Mouse (Mus musculus) right cerebral cortex, postnatal 4 days (tissue): ENCODE data around the gene Zfp235.
A peak's percentile ranks its signal among the peaks of the same experiment; 100 is the strongest.

Experiments
- DNase-seq: peaks from one replicate; pipeline ENCODE4 v3.0.0-alpha.2; 2022

The Zfp235 gene

DNA sequence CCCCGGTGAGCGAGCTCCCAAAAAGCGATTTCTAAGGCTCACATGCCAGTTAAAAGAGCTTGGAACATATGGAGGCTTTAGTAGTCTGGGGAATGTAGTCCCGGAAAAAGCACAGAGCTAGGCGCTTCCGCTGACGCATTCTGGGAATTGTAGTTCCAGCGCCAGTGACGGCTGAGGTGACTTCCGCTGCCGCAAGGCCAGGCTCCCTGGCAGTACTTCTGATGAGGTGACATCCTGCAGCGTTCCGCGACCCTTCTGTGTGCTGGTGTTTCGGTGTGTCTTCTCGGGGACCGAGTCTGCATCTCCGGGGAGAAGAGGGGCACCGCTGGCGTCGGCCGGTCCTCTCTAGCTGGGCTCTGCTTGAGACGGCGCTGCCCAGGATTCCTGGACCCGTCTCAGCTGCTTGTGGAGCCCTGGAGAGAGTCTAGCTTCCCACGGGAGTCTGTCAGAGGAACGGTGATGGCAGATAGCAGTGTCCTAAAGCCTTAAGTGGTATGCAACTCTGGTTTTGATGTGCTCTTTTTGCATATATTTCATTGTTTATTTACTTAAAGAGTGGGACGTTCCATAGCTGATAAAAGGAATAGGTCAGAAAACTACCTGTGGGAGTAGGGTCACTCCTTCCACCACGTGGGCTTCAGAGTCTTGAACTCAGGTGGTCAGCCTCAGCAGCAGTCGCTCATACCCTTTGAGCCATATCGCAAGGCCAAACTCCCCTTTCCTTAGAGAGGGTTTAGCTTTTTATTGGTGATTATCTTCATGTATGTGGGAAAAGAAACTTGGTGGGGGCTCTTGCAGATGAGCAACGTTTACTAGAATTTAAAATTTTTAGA, at the start of gene Zfp235:
Zfp235 (plus strand) TSS at position 174 of the 833 bp plus-strand sequence.
- peak; percentile 79 for DNase-seq

DNA sequence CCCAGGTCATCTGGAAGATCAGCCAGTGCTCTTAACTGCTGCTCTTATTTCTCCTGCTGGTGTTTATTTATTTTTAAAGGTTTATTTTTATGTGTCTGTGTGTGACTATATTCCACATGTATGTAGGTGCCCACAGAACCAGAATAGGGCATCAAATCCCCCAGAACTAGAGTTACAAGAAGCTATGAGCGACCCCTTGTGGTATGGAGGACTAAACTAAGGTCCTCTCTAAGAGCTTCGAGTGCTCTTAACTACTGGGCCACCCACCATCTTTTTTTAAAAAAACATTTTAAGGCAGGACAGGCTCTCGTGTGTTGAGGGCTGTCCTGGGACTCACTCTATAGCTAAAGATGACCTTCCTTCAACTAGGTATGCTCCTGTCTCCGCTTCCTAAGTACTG, 47.1 kb upstream of the Zfp235 start:
- no peak for DNase-seq

DNA sequence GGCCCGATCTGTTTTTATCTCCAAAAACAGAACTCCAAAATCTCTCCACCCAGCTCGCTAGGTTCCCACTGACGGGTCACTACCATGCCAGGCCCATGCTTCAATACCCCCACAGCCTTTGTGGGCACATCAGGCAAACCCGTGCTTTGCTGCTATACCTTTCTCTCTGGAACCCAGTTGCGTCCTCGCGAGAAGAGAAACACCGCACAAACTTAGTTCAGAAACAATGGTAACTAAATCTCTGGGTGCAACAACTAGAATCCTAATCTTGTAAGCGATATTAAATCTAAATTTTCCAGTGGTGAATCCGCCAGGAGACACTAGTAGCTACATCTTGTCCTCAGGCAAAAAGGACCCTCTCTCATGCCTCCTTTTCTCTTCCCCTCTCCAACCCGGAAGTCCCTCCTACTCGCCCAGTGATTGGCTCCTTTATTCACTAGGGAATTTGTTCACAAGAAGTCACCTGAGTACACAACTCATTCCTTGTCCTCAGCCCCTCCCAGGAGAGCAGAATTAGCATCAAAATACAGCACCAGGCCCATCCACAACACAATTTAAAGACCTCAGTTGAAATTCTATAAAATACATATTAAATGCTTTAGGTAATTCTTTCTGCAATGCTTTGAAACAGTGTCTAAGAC, 46.4 kb upstream of the Zfp235 start:
- DNase-seq = no peak

DNA sequence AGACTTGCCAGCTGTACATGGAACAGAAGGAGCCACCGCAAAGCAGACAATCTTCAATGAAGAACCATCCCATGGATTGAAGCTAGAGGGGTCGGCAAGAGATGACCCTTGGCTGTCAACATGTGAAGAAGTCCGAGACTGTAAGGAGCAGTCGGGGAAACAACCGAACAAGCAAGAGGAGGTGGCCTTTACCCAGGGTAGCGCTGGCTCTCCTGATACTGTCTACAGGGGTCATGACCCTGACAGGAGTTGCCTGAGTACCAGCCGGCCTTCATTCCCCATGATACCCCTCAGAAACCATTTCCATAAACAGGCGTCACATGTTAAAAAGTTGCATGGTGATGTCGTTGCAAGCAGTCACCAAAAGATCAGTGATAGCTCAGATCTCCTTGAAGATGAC, 29.6 kb upstream of the Zfp235 start:
- no peak for DNase-seq

DNA sequence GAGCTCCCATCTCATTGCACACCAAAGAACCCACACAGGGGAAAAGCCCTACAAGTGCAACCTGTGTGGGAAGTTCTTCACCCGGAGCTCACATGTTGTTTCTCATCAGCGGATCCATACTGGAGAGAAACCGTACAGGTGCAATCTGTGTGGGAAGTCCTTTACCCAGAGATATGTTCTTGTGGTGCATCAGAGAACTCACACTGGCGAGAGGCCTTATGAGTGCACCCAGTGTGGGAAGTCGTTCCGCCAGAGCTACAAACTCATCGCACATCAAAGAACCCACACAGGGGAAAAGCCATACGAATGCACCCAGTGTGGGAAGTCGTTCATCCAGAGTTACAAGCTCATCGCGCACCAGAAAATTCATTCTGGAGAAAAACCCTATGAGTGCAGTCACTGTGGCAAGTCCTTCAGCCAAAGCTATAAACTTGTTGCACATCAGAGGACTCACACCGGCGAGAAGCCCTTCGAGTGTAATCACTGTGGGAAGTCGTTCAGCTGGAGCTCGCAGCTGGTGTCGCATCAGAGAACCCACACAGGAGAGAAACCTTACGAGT, 28.7 kb upstream of the Zfp235 start:
- DNase-seq = no peak

DNA sequence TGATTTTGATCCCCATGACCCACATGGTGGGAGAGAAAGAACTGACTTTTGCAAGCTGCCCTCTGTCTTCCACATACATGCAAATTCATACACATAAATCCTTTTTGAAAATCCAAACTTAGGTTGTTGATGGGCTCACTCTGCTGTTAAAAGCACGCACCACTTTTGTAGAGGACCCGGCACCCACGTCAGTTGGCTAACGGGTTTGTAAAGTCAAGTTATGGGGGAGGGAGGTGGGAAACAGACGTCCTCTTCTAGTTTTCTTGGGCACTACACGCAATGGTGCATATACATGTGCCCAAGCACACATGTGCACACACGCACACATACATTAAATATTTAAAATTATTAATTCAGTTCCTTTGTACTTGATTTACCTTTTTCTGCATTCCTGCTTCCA, 23.1 kb upstream of the Zfp235 start:
- no peak for DNase-seq

DNA sequence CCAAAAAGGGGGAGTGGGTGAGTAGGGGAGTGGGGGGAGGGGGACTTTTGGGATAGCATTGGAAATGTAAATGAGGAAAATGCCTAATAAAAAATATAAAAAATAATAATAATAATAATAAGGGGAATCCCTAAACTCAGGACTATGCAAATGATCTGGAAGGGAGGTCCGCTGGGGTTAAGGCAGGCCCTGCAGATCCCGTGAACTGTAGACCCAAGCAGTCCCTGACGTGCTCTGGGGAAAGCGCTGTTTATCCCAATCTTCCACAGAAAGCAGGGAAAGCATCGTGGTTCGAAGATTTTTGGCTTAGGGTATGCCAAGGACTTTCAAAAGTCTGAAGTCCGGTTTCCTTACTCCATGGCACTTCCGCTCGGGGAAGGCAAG, 22.2 kb upstream of the Zfp235 start:
- DNase-seq = no peak

DNA sequence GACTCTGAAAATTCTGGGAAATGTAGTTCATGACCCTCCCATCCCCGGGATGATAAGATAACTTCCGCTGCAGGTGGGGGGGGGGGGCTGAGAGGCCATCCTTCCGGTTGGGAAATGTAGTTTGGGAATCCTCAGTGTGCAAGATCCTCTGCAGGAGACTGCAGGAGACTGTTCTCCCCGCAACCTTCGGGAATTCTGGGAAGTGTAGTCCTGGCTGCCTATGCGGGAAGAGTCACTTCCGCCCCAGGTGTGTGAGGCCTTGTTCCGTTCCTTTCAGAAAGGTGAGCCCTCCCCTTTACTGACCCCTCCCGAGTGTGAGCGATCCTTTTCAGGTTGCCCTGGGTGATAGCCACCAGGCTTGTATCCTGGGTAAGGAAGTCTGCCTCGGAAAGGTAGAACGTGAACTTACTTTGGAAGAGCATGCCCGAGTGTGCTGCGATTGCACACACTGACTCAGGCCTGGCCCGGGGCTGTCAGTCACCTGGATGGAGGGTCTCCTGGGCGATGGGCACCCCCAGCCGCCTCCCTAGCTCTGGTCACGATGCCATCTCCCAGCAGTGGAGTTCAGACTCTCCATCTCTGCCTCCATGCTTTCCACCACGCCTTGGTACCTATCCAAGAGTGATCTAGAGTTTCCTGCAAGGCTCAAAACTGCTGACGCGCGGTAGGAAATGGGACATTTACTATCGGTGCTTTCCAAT, 21.7 kb upstream of the Zfp235 start, which contains the start of gene Zfp112:
Zfp112 (plus strand) TSS at position 159 of the 701 bp plus-strand sequence.
- DNase-seq = peak; percentile 67

DNA sequence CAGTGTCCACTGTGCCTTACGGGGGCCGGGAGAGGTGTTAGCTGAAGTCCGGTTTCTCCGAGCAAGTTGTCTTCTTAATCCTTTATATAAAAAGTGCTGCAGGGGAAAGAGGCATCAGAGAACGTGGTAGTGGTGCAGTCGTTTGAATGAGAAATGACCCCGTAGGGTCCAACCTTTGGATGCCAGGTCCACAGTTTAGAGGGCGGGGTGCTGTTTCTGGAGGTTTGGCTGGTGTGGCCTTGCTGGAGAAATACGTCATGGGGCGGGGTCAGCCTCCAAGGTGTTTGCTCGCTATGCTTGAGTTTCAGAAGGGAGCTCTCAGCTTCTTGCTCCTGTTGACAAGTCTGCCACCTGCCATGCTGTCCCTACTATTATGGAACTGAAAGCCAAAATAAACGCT, 21.0 kb upstream of the Zfp235 start:
- peak; percentile 19 for DNase-seq

DNA sequence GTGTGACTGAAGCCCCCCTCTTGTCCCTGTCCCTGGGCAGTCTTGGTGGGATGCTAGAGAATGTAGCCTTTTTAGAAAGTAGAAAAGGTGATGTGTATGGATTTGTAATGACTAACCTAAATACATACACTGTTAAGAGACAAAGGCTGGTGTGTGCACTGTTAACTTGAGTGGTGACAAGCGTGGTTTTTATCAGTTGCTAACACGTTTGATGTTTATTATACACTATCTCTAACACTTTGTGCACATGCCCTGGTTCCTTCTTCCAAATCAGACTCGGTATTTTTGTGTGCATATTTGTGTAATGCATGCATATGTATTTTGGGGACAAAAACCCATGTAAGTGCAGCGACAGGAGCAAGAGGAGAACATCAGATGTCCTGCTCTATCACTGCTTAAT, 17.3 kb upstream of the Zfp235 start:
- DNase-seq = no peak

DNA sequence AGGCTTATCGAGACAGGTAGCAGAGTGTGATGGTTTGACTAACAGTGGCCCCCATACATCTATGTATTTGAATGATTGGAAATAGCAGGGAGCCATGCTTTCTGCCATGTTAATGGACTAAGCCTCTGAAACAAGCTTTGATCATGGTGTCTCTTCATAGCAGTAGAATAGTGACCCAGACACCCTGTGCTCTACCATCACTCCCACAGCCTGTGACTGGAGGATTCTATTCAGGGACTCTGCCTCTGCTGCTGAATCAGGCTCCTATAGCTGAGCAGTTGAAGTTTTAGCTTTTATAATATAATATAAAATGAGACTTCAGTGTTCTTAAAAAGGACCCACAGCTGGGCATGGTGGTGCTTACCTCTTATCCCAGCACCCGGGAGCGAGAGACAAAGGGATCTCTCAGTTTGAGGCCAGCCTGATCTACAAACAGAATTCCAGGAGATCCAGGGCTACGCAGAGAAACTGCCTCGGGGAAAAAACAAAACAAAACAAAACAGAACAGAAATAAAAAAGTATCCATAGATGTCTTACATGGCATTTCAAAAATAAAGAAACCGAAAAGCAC, 459 bp upstream of the Zfp235 start:
- DNase-seq = no peak

DNA sequence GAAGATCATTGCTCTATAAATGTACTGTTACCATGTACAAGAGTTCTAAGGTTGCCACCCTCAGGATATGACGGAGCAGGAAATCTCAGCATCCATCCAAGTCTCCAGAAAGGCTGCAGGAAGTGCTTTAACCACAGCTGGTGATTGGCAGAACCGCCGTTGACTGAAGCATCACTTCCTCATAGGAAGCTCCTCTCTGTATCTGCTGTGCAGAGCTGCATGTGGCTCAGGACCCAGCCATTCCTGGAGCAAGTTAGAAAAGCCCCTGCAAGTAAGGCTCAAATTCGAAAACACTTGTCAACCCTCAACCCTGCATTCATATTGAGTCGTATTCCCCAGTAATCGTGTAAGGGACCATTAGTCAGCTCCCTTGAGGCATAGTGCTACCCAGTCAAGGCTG, 8.6 kb downstream of the Zfp235 start:
- no peak for DNase-seq

DNA sequence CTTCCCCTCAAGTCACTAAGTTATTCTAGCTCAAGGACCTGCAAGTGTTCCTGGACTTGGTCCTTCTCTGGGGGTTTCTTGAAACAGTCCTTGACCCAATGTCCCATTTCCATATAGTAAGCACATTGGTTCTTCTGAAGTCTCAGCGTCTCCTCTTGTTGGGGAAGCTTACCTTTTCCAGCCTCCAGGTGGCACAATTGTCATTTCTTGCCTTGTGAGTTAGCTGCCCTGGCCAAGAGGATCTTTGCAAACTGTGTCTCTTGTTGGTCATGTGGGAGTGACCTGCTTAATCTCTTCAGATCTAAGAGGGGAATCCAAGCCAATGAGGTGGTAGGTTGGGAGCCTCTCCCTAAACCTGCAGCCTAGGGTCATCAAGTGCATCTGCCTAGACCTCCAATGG, 19.3 kb downstream of the Zfp235 start:
- DNase-seq = no peak

DNA sequence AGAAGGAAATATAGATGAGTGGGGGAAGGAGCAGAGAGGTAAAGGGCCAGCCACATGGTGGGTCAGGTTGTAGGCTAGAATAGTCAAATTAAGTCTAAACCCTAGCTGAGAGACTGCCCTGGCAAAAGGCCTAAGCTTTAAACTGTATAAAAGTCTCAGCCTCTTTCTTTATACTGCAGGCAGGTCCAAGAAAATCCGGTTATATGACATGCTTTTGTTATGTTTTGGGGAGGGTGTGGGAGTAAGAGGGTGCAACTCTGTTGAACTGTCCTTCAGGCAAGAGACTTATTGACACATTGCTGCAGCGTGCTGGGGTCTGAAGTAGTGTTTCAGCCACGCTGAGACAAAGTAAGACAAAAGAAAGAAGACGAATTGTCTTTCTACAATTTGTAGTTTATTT, 38.2 kb downstream of the Zfp235 start:
- DNase-seq = no peak

DNA sequence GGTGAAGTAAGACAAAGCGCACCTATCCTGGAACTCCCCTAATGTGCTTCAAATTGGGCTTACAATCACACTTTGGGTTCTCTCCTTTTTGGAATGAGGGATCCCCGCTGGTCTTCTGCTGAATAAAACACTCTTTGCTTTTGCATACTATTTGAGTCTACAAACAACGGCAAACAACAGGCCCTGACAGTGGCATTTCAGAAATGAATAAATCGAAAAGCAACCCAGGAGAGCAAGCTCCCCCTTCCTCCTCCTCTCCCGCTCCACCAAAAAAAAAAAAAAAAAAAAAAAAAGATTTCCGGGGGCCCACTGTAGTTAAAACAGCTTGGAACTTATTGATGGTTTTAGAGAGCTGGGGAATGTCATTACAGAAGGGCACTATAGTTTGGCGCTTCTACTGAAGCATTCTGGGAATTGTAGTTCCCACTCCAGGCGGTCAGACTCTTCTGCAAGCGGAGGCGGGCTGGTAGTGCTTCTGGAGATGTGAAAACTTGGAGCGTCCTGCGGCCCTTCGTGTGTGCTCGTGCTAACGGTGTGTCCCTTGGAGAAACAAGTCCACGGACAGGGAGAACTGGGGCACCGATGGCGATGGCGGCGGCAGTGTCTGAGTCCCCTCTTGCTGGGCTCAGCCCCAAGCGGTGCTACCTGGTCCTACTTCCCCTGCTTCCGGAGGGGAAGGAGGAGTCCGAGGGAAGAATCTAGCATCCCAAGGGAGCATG, 40.8 kb downstream of the Zfp235 start, which contains the start of gene Zfp114:
Zfp114 (plus strand) TSS at position 443 of the 719 bp plus-strand sequence.
- DNase-seq = peak; percentile 83

DNA sequence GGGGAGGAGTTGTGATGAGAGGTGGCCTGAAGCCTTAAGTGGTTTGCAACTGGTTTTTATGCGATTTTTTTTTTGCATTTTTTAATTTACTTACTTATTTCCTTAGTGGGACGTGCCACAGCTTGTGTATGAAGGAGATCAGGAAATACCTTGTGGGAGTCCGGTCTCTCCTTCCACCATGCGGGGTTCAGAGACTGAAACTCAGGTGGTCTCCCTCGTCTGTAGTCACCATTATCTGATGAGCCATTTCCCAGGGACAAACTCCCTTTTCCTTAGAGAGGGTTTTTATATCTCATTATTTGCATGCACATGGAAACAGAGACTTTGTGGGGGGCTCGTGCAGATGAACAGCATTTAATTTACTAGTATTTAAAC, 41.4 kb downstream of the Zfp235 start:
- no peak for DNase-seq

DNA sequence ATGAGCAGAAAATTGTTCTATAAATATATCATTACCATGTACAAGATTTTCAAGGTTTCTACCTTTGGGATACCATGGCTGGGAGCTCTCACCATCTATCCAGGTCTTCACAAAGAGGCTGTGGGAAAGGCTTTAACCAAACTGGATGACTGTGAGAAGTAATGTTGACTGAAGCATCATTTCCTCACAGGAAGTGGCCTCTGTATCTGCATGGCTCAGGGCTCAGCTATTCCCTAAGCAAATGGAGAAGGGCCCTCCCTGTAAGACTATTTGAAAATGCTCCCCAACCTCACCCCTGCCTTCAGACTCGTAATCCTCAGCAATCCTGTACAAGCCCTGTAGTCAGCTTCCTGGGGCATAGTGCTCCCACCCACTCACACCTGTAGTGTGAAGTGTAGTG, 53.6 kb downstream of the Zfp235 start:
- DNase-seq = no peak

DNA sequence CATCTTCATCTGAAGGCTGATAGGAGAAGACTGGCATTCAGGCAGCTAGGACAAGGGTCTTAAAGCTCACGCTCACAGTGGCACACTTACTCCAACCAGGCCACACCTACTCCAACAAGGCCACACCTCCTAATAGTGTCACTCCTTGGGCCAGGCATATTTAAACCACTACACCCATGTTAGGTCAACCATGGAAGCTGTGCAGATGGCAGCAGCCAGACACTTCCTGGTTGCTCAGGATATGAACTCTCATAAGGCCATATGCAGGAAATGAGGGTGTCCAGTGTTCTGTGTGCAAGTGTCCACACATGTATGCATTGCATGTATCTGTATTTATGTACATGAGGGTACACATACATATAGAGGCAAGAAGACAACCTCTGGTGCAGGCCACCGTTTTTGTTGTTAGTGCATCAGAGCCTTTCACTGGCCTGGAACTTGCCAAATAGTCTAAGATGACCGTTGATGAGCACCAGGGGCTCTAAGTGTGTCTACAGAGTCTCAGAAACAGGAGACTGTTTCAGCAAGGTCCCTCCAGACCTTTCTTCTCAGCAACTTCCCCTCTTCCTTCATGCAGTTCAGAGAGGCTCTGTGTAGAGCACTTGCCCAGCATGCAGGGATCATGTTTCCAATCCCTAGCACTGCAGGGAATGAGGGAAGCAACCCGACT, 55.1 kb downstream of the Zfp235 start:
- DNase-seq = no peak

DNA sequence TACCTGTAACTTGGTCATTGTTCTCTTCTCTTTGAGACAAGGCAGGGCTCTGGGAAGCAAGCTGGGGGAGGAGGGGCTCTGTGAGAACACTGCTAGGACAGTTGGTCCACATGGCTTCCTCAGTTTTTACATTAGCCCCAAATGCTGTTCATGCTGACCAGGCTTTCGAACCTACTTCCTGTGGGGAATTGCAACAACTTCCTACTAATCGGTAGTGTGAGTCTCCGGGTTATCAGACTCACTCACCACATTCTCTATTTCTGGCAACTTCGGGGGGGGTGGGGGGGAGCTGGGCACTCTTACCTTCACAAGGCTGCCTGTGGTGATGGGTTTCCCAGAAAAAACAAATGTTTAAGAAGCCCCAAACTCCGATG, 55.6 kb downstream of the Zfp235 start:
- DNase-seq = no peak

DNA sequence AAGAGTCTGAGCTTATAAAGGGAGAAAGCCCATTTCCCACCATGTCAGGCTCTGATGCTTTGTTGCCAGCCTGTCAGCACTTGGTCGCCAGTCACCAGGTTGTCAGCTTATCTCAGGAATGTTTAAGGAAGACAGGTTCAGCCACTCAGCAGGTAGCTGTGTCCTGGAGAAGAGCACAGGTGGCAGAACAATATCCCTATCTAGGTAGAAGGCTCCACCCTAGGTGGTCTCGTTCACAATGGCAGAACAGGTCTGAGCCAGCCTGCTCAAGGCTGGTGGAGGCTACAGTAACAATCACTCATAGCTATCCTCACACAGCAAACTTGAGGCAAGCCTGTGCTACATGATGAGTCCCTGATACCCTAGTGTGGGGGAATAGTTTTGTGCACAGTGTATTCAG, 57.4 kb downstream of the Zfp235 start:
- DNase-seq = no peak
